Mouse (Mus musculus) lung, postnatal 0 days (tissue): ENCODE results near the gene Krt26.

Source experiments
- CTCF ChIP-seq: IDR thresholded peaks from 2 replicates; pipeline ENCODE4 v1.5.1; 2016; ENCODE audit warnings: antibody characterized with exemption, mild to moderate bottlenecking
- EP300 ChIP-seq: IDR thresholded peaks from 2 replicates; pipeline ENCODE4 v1.6.1; 2016; ENCODE audit warnings: antibody characterized with exemption, mild to moderate bottlenecking, control low read depth

- no peak for TF ChIP-seq CTCF
- TF ChIP-seq EP300, result no peak
These were observed 23.2 kb downstream of the Krt26 start for GRCm38 (mm10) chr11:99314594-99314993.
